Mouse (Mus musculus) brain, embryonic 14.5 days (tissue): ENCODE measurements around the gene Scn8a.

Source experiments
- CTCF ChIP-seq: fragments of 200-500 bp; IDR thresholded peaks from 2 replicates; pipeline ENCODE4 v1.5.1; 2012; ENCODE audit warnings: inconsistent platforms, mild to moderate bottlenecking, moderate library complexity, borderline replicate concordance; ENCODE audit not compliant: insufficient read depth, insufficient read length; ENCODE audit errors: extremely low read depth
- POLR2A ChIP-seq: fragments of 200-500 bp; IDR thresholded peaks from 2 replicates; pipeline ENCODE4 v1.6.1; 2012; ENCODE audit warnings: mild to moderate bottlenecking, inconsistent platforms, borderline replicate concordance; ENCODE audit not compliant: poor library complexity, insufficient read depth, insufficient read length, severe bottlenecking; ENCODE audit errors: extremely low read depth

DNA sequence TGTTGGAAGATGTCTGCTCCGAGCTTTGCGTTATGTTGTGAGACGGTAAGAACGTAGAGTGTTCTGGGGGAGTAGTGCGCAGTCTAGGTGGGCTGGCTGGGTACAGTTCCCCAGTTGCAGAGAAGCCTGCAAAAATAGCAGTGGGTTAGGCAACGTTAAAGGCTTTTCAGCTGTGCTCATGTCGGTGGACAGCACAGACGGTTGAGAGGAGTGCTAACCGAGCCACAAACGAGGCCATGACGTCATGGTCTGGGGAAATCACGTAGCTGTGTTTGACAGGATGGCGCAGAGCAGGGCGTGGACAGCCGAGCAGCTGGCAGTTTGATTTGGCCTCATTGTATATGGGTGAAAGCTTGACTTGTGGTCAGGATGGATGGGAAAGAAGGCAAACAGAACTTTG is 9.4 kb downstream of the Scn8a start:
- TF ChIP-seq CTCF (no peak), POLR2A (no peak)
